Mouse (Mus musculus) kidney, postnatal 0 days (tissue): Measurements from ENCODE around the gene Pitpnm2. TPM values are rescaled to one million over a fixed set of nuclear protein-coding genes. Genes with fewer than 3 reads are reported as not detected.

Experiments
- ATAC-seq: fragments of 200-750 bp; cut with Nextera tagmentation; replicated peaks from 2 replicates; pipeline ENCODE4 v1.8.0; 2017; ENCODE audit warnings: low read depth, moderate number of reproducible peaks, moderate TSS enrichment, moderate library complexity; ENCODE audit not compliant: low FRiP score
- DNase-seq: peaks from one replicate; pipeline ENCODE4 v3.0.0-alpha.2; 2016; ENCODE audit warnings: low spot score
- H3K27ac ChIP-seq: fragments of 300-500 bp; sonication (generic); 2 replicates; pipeline ENCODE4 v1.5.1; 2014; ENCODE audit warnings: mild to moderate bottlenecking
- H3K27me3 ChIP-seq: fragments of 300-500 bp; sonication (generic); 2 replicates; pipeline ENCODE4 v1.6.1; 2014; ENCODE audit warnings: low read length, mixed read lengths; ENCODE audit not compliant: insufficient read depth
- H3K36me3 ChIP-seq: fragments of 300-500 bp; sonication (generic); 2 replicates; pipeline ENCODE4 v1.6.1; 2014; ENCODE audit warnings: low read length, mixed read lengths; ENCODE audit not compliant: insufficient read depth
- H3K4me1 ChIP-seq: fragments of 300-500 bp; sonication (generic); replicated peaks from 2 replicates; pipeline ENCODE4 v1.6.1; 2014; ENCODE audit warnings: antibody characterized with exemption, low read length, mixed read lengths; ENCODE audit not compliant: insufficient read depth
- H3K4me2 ChIP-seq: fragments of 300-500 bp; sonication (generic); 2 replicates; pipeline ENCODE4 v1.6.1; 2014; ENCODE audit warnings: mild to moderate bottlenecking, low read length, moderate library complexity, mixed read lengths
- H3K4me3 ChIP-seq: fragments of 300-500 bp; sonication (generic); replicated peaks from 2 replicates; pipeline ENCODE4 v1.5.1; 2014; ENCODE audit warnings: low read depth, low read length
- H3K9ac ChIP-seq: fragments of 300-500 bp; sonication (generic); 2 replicates; pipeline ENCODE4 v1.6.1; 2014; ENCODE audit warnings: low read depth, low read length
- H3K9me3 ChIP-seq: fragments of 300-500 bp; sonication (generic); replicated peaks from 2 replicates; pipeline ENCODE4 v1.6.1; 2016; ENCODE audit warnings: low read length, inconsistent platforms, mixed read lengths
- CTCF ChIP-seq: IDR thresholded peaks from 2 replicates; pipeline ENCODE4 v1.5.1; 2016; ENCODE audit warnings: antibody characterized with exemption, low read depth, mild to moderate bottlenecking, moderate library complexity
- WGBS: fragments of 180-500 bp; shearing (Covaris S2); extraction: QIAGEN DNeasy Blood & Tissue Kit; methylation state at CpG from one replicate; pipeline ENCODE4 v1.1.7; 2014; 5-methylcytosine and 5-hydroxymethylcytosine counted together
- polyA plus RNA-seq: library from polyadenylated mRNA; unstranded; fragments of >200 nt; fragmentation: Nextera tagmentation; extraction: Ambion mirVana; gene quantifications from 2 replicates; pipeline ENCODE4 v1.2.1, GENCODE M21; 2015

The Pitpnm2 gene
- polyA plus RNA-seq, 1 experiment from 2014 or later, result 3.1 TPM

- TF ChIP-seq CTCF, result peak; percentile 55
- peak; percentile 93 for ATAC-seq
Observed at GRCm38 (mm10) chr5:124111742-124112497, 137.6 kb downstream of the Pitpnm2 start, which contains the start of gene Ogfod2. Gene Ogfod2, plus strand, starts transcription at chr5:124112297.

GRCm38 (mm10) chr5:124111077-124111741, 138.4 kb downstream of the Pitpnm2 start:
- Histone ChIP-seq H3K27me3 (no peaks in the 10 kb centered on the region), H3K9me3 (no peaks in the 10 kb centered on the region), H3K9ac (peak overlapping the region; percentile 76), H3K4me3 (peak overlapping the region; percentile 71), H3K27ac (peak overlapping the region; percentile 86), H3K4me1 (peaks cover 7% of the 10 kb centered on the region; the same call in 1 of the 2 replicates), H3K36me3 (no peaks in the 10 kb centered on the region), H3K4me2 (peak overlapping the region; percentile 91)
- ATAC-seq (peak; percentile 0; the same call in 1 of the 2 replicates), DNase-seq (peak; percentile 39)
- peak; percentile 91 for TF ChIP-seq CTCF
- 23% methylated on average over 17 of the region's 17 CpGs for WGBS

More at GRCm38 (mm10) chr5:124111742-124112497, 137.6 kb downstream of the Pitpnm2 start, which contains the start of gene Ogfod2:
- Histone ChIP-seq H3K27me3 (no peaks in the 10 kb centered on the region), H3K4me2 (peak within 1 kb of the TSS; percentile 91), H3K4me1 (peaks cover 12% of the 10 kb centered on the region; the same call in 1 of the 2 replicates), H3K27ac (peak within 1 kb of the TSS; percentile 86), H3K9me3 (no peaks in the 10 kb centered on the region), H3K36me3 (no peaks in the 10 kb centered on the region), H3K9ac (peak within 1 kb of the TSS; percentile 76), H3K4me3 (peak within 1 kb of the TSS; percentile 71)
- WGBS, result under 1% methylated on average over 66 of the region's 66 CpGs
- peak; percentile 99 for DNase-seq

- WGBS, result 93% methylated on average over 9 of the region's 9 CpGs
- ATAC-seq (no peak), DNase-seq (no peak)
- H3K9me3 ChIP-seq, result no peaks in the 10 kb centered on the region
- H3K36me3 ChIP-seq, result no peaks in the 10 kb centered on the region
- no peak overlapping the region for H3K4me2 ChIP-seq
- no peaks in the 10 kb centered on the region for H3K4me1 ChIP-seq
- H3K9ac ChIP-seq, result no peak overlapping the region
- no peak overlapping the region for H3K4me3 ChIP-seq
- H3K27me3 ChIP-seq, result no peaks in the 10 kb centered on the region
- TF ChIP-seq CTCF, result no peak
- no peak overlapping the region for H3K27ac ChIP-seq
Observed at GRCm38 (mm10) chr5:124103552-124103951, 146.0 kb downstream of the Pitpnm2 start.

- Histone ChIP-seq H3K27ac (no peak overlapping the region), H3K9me3 (no peaks in the 10 kb centered on the region), H3K36me3 (no peaks in the 10 kb centered on the region), H3K9ac (no peak overlapping the region), H3K4me2 (no peak overlapping the region), H3K4me1 (no peaks in the 10 kb centered on the region), H3K4me3 (no peak overlapping the region), H3K27me3 (no peaks in the 10 kb centered on the region)
- TF ChIP-seq CTCF, result no peak
- WGBS, result 92% methylated on average over 3 of the region's 3 CpGs
- DNase-seq (no peak), ATAC-seq (no peak)
Observed at GRCm38 (mm10) chr5:124103020-124103419, 146.5 kb downstream of the Pitpnm2 start.

GRCm38 (mm10) chr5:124102326-124102725, 147.2 kb downstream of the Pitpnm2 start:
- ATAC-seq, result no peak
- Histone ChIP-seq H3K9me3 (no peaks in the 10 kb centered on the region), H3K27me3 (no peaks in the 10 kb centered on the region), H3K36me3 (no peaks in the 10 kb centered on the region), H3K9ac (no peak overlapping the region), H3K4me2 (no peak overlapping the region), H3K4me3 (no peak overlapping the region), H3K4me1 (no peaks in the 10 kb centered on the region), H3K27ac (no peak overlapping the region)
- TF ChIP-seq CTCF, result no peak
- no peak for DNase-seq
- WGBS, result 80% methylated on average over 6 of the region's 6 CpGs
